Mouse (Mus musculus) thymus, adult 2 months (tissue): ENCODE measurements around the gene Psma6.

Experiments used
- CTCF ChIP-seq: fragments of 200-500 bp; IDR thresholded peaks from 2 replicates; pipeline ENCODE4 v1.5.1; 2012; ENCODE audit warnings: mild to moderate bottlenecking, control low read depth, low read length, moderate library complexity, borderline replicate concordance; ENCODE audit not compliant: control insufficient read depth, poor library complexity, insufficient read depth; ENCODE audit errors: extremely low read depth
- POLR2A ChIP-seq: fragments of 200-500 bp; IDR thresholded peaks from 2 replicates; pipeline ENCODE4 v1.6.1; 2012; ENCODE audit warnings: mild to moderate bottlenecking, low read length, control low read depth, moderate library complexity; ENCODE audit not compliant: control insufficient read depth, poor library complexity, insufficient read depth; ENCODE audit errors: extremely low read depth

GRCm38 (mm10) chr12:55353423-55353822 is 30.6 kb upstream of the Psma6 start:
- TF ChIP-seq CTCF (no peak), POLR2A (no peak)
